Mouse (Mus musculus) bone marrow, adult 2 months (tissue): ENCODE measurements around the gene Cobl. TPM values are rescaled to one million over a fixed set of nuclear protein-coding genes. Genes with fewer than 3 reads are reported as not detected.

Source experiments
- H3K27ac ChIP-seq: fragments of 200-500 bp; 2 replicates; pipeline ENCODE4 v1.5.1; 2012; ENCODE audit warnings: low read depth, mild to moderate bottlenecking, control low read depth, inconsistent platforms, low read length; ENCODE audit not compliant: control insufficient read depth, poor library complexity, insufficient read depth
- H3K4me1 ChIP-seq: fragments of 200-500 bp; 2 replicates; pipeline ENCODE4 v1.6.1; 2011; ENCODE audit warnings: low read length; ENCODE audit not compliant: control insufficient read depth, insufficient read depth
- H3K4me3 ChIP-seq: fragments of 200-500 bp; replicated peaks from 2 replicates; pipeline ENCODE3; 2011; ENCODE audit warnings: mild to moderate bottlenecking, low read depth, low read length, control low read depth; ENCODE audit not compliant: control insufficient read depth
- CTCF ChIP-seq: fragments of 200-500 bp; IDR thresholded peaks from 2 replicates; pipeline ENCODE4 v1.5.1; 2011; ENCODE audit warnings: low read length, control low read depth; ENCODE audit not compliant: control insufficient read depth, insufficient read depth
- POLR2A ChIP-seq: fragments of 200-500 bp; IDR thresholded peaks from 2 replicates; pipeline ENCODE4 v1.6.1; 2011; ENCODE audit warnings: low read depth, mild to moderate bottlenecking, control low read depth, low read length, borderline replicate concordance; ENCODE audit not compliant: control insufficient read depth
- WGBS: fragments of 180-500 bp; shearing (Covaris S2); methylation state at CpG from one replicate; pipeline ENCODE4 v1.1.7; 2018; 5-methylcytosine and 5-hydroxymethylcytosine counted together
- polyA plus RNA-seq: library from polyadenylated mRNA; stranded (reverse); fragments of >200 nt; gene quantifications from 2 replicates; pipeline ENCODE4 v1.2.4, GENCODE M21; 2011; ENCODE audit warnings: low replicate concordance; ENCODE audit not compliant: missing spikeins, insufficient read depth, insufficient read length

Cobl gene
- polyA plus RNA-seq, 1 experiment = 4.2 TPM

GRCm38 (mm10) chr11:12331997-12332396 lies 132.8 kb downstream of the Cobl start:
- H3K4me1 ChIP-seq = no peaks in the 10 kb centered on the region
- H3K4me3 ChIP-seq = no peak overlapping the region
- no peak overlapping the region for H3K27ac ChIP-seq
- 70% methylated on average over 2 of the region's 2 CpGs for whole genome bisulfite sequencing
- TF ChIP-seq POLR2A = no peak
- no peak for TF ChIP-seq CTCF

DNA sequence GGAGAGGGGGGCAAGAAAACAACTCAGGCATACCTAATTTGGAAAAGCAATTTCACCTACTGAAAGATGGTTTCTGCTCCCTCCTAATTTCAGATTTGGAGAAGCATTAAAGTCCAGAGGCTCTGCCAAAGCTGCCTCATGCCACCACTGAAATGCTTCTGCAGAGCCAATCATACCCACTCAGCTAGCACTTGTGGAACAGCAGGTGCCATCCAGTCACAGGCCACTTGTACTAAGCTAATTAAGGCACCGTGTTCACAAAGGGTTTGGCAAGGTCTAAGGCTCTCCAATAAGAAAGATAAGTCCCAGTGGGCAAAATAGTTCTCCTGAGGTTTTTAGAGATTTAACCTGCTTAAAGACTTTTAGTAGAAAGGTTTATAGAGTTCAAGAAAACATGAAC lies 143.3 kb downstream of the Cobl start:
- 85% methylated on average over 1 of the region's 1 CpGs for WGBS
- TF ChIP-seq POLR2A = no peak
- no peak for TF ChIP-seq CTCF
- H3K4me3 ChIP-seq = no peak overlapping the region
- no peaks in the 10 kb centered on the region for H3K4me1 ChIP-seq
- no peak overlapping the region for H3K27ac ChIP-seq

- no peaks in the 10 kb centered on the region for H3K4me1 ChIP-seq
- H3K27ac ChIP-seq = no peak overlapping the region
- TF ChIP-seq CTCF (no peak), POLR2A (no peak)
- 76% methylated on average over 3 of the region's 3 CpGs for WGBS
- no peak overlapping the region for H3K4me3 ChIP-seq
Measured at GRCm38 (mm10) chr11:12319318-12319717, 145.4 kb downstream of the Cobl start.

DNA sequence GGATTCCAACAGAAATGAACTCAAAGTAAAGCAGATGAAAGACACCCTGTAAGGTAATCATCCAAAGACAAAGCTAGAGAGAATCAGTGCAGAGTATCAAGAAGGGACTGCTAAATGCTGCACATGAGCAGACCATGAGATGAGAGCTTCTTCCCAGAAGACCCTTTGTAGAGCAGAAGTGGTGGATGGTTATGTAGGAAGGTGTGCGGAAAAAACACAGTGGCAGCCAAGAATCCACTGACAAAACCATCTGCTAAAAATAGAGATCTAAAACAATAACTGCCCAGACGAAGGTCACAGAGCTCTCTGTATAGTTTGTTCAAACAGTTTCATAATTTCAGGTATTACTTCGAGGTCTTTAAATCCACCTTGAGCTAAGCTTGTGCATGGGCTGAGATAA lies 149.1 kb downstream of the Cobl start:
- no peak for TF ChIP-seq CTCF
- no peak for TF ChIP-seq POLR2A
- no peak overlapping the region for H3K4me3 ChIP-seq
- WGBS = 54% methylated on average over 3 of the region's 3 CpGs
- no peaks in the 10 kb centered on the region for H3K4me1 ChIP-seq
- H3K27ac ChIP-seq = no peak overlapping the region

DNA sequence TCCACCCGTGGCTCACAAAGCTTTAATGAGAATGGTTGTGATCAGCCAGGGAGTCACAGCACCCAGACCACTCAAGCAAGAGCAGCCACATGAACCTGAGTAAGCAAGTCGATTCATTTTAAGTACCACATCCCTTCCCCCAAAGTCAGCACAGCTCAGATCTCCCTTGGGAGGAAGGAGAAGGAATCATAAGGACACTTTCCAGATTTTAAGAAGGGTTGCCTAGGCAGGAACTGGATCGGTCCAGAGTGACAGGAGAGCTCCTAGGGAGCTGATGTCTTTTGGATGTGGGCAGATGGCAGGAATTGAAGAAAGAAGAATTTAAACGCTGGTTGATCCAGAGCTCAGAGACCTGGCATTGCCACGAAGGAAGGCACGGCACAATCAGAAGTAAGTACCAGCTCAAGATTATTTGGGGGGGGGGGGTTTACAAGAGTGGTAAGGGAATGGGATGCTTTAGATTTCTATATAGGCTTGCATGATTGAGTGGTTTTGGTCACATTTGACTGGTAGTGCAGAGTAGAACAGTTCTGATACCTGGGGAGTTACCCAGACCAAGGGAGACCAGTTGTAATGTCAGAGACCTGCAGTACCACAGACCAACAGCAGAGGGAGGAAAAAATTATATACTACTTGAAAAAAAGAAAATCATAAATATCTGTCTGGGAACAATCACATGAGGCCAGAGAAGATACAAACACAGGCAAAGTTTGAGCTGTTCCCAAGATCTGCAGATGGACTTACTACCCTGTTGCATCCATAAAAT lies 150.3 kb downstream of the Cobl start:
- Histone ChIP-seq H3K27ac (no peak overlapping the region), H3K4me3 (no peak overlapping the region), H3K4me1 (no peaks in the 10 kb centered on the region)
- WGBS = 66% methylated on average over 6 of the region's 6 CpGs
- TF ChIP-seq POLR2A (no peak), CTCF (no peak)

DNA sequence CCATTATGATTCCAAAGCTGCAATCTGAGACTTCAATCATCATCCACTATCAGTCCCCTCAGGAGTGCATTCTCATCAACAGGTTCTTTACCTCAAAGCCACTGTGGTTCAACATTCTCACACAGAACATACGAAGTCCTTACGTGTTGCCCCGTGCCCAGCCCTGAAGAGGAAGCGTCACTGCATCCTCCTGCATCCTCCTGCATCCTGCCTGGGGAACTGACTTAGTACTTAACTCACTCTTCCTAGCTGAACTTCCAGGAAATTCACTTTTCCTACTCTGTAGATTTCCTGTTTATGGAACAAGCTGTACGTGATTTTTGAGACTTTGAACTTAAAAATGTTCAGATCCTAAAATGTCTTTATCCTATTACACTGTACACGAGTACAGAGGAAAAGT lies 153.3 kb downstream of the Cobl start:
- Histone ChIP-seq H3K4me1 (no peaks in the 10 kb centered on the region), H3K27ac (no peak overlapping the region), H3K4me3 (no peak overlapping the region)
- TF ChIP-seq CTCF (no peak), POLR2A (no peak)
- WGBS = 28% methylated on average over 6 of the region's 6 CpGs

DNA sequence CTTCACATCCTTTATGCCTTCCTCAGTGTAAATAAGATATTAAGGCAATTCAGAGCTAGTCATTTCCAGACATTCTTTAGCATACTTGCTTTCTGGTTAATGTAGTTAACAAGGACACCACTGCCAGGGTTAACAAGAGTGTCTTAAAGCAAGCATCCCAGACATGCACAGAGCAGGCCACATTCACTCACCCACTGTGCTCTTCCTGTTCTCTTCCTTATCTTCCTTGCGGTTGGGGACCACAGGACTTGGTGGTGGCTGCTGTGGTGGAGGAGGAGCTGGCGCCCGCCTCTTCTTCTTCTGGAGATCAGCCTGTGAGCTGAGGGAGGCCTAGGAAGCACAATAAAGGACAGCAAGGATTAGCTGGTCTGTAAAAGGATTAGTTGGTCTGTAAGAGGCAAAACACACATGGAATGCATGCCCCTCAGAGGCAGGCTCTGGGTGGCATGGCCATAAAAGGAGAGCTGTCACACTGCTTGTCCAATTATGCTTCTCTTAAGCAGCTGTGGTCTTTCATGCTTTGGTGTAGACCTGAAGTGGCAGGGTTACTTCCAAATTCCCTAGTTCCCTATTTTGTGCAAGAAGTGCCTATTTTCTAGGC lies 155.2 kb downstream of the Cobl start:
- no peak overlapping the region for H3K27ac ChIP-seq
- H3K4me3 ChIP-seq = no peak overlapping the region
- no peaks in the 10 kb centered on the region for H3K4me1 ChIP-seq
- TF ChIP-seq POLR2A (no peak), CTCF (no peak)
- 23% methylated on average over 3 of the region's 3 CpGs for WGBS

DNA sequence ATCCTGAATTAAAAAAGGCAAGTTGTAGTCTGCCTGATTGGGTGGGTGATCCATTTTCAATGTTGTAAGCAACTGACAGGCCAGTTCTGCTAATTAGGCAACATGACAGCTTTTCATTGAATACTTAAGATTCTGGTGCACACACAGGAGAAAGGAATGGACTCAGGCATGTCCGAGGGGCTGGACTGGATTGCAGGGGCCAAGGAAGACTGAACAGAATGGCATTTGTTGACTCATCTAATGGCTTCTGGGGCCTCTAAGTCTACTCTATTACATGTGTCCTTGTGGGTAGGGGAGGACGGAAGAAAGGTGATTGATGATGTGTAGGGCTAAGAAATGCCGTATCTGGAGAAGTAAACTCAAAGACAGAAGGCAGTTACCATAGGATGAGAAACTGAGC lies 159.9 kb downstream of the Cobl start:
- no peak for TF ChIP-seq POLR2A
- H3K4me1 ChIP-seq = no peaks in the 10 kb centered on the region
- 78% methylated on average over 3 of the region's 3 CpGs for WGBS
- no peak overlapping the region for H3K27ac ChIP-seq
- H3K4me3 ChIP-seq = no peak overlapping the region
